9 mouse cellular contexts compared by ENCODE assay signal in the genomic region with DNA sequence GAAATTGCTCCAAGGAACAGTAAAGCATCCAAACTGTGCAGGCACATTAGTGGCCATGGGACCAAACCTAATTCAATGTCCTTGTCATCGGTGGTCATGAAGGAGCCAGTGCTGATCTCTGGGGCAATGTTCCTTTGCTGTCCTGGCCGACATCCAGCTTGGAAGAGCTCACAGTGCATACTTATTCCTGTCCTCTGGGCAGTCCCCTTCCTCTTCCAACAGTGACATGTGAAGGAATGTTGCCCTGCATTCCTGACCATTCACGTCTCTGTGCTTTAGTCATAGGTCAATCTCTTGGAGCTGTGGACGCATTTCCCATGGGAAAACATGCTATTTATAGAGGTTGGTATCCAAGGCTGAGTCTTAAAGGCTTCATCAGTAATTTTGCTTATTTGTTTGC. TPM values are rescaled to one million over a fixed set of nuclear protein-coding genes. Genes with fewer than 3 reads are reported as not detected.
DNase-seq lines count a peak whose midpoint lies in the region; ATAC-seq and TF ChIP-seq lines count a peak whose summit lies in the region.
"Had no signal": no experiment of that assay in that cellular context is flagged by ENCODE, and none has a peak within 500 bp of the region (broad histone marks: within the 10 kb centered on the region; RNA-seq: fewer than 3 reads in every experiment).

No protein-coding gene starts in this region.

- no peak overlapping the region for H3K4me3 ChIP-seq in heart, embryonic 13.5 days

- no peaks in the 10 kb centered on the region for H3K9me3 ChIP-seq in heart, embryonic 13.5 days

- H3K36me3 ChIP-seq in heart, embryonic 13.5 days = no peaks in the 10 kb centered on the region

- H3K4me2 ChIP-seq in heart, embryonic 13.5 days = peak overlapping the region; percentile 32

- peaks cover 63% of the 10 kb centered on the region for H3K4me1 ChIP-seq in heart, embryonic 13.5 days

- DNase-seq in adrenal gland, adult 18-20 months (ENCODE audit: low spot score in 2 of 2) = peak; percentile 27 to 44
- peak; percentile 47 for DNase-seq in brain, embryonic 14.5 days (ENCODE audit: low read depth)
- DNase-seq in lung, adult 18-20 months = peak; percentile 48 to 65
- DNase-seq in thymus, postnatal 10 days (ENCODE audit: low spot score in 2 of 2) = no peak
- DNase-seq in urinary bladder, postnatal 14 days (ENCODE audit: low spot score) = no peak
- no peak for DNase-seq in thymus, postnatal 0 days (ENCODE audit: low spot score)

- 16% methylated on average over 4 of the region's 4 CpGs for WGBS in heart, embryonic 13.5 days

- peak; percentile 81; the same call in 1 of the 2 replicates for ATAC-seq in heart, embryonic 13.5 days (ENCODE audit: extremely low read depth, insufficient number of reproducible peaks, low FRiP score, low TSS enrichment)
- ATAC-seq: activated CD4-positive, CD25-positive, alpha-beta regulatory T cell, adult 4 months had no signal

- no peak overlapping the region for H3K9ac ChIP-seq in heart, embryonic 13.5 days

- TF ChIP-seq POLR2A in brain, embryonic 14.5 days (IDR thresholded peaks at IDR 0.05; ENCODE audit: borderline replicate concordance, extremely low read depth, insufficient read depth, insufficient read length, poor library complexity, severe bottlenecking) = no peak

- TF ChIP-seq CTCF in brain, embryonic 14.5 days (IDR thresholded peaks at IDR 0.05; ENCODE audit: borderline replicate concordance, extremely low read depth, insufficient read depth, insufficient read length) = no peak

- peak overlapping the region; percentile 91 for H3K27ac ChIP-seq in heart, embryonic 13.5 days (replicated peaks)
- H3K27ac ChIP-seq: macrophage had no signal

- H3K27me3 ChIP-seq in heart, embryonic 13.5 days (replicated peaks) = no peaks in the 10 kb centered on the region

RNA-seq across cellular contexts. Expression of a gene that starts 41.8 kb away (rescaled TPM):
- 100 to 1,000 TPM; 347 to 518 TPM for total RNA-seq in adrenal gland, adult 18-20 months (2021)
- 167 and 198 TPM in 2 replicates for polyA plus RNA-seq in brain, embryonic 14.5 days (2012; rRNA removed)
- polyA plus RNA-seq in heart, embryonic 13.5 days (2015; fragmentation: Nextera tagmentation; extraction: Ambion mirVana) = 217 and 231 TPM in 2 replicates
- 207 TPM in 2 replicates for polyA plus RNA-seq in thymus, postnatal 0 days (2015; fragmentation: Nextera tagmentation; extraction: Ambion mirVana)

Comparison
In these comparisons a context has a peak if more than half of its experiments do, and no peak if none do; other contexts are left out.
1. DNase-seq: peak in adrenal gland, adult 18-20 months (2 of 2), brain, embryonic 14.5 days (single experiment) and lung, adult 18-20 months (2 of 2); none in thymus, postnatal 10 days (0 of 2), urinary bladder, postnatal 14 days (single experiment) and thymus, postnatal 0 days (single experiment).